Mouse (Mus musculus): ENCODE results near the gene Sprr3.

GRCm38 (mm10) chr3:92440177-92440576, 18.3 kb downstream of the Sprr3 start:
- TF ChIP-seq CTCF (IDR thresholded peaks at IDR 0.05; ENCODE audit: low read depth) (no peak), EP300 (IDR thresholded peaks at IDR 0.05; ENCODE audit: low read depth) (no peak)
